Comparison of ENCODE assay signal across 9 mouse cellular contexts in genomic region chr9:68695496-68695969, GRCm38 (mm10). TPM values are rescaled to one million over a fixed set of nuclear protein-coding genes. Genes with fewer than 3 reads are reported as not detected.
DNase-seq lines count a peak whose midpoint lies in the region; ATAC-seq and TF ChIP-seq lines count a peak whose summit lies in the region.
"Had no signal": no experiment of that assay in that cellular context is flagged by ENCODE, and none has a peak within 500 bp of the region (broad histone marks: within the 10 kb centered on the region; RNA-seq: fewer than 3 reads in every experiment).

No protein-coding gene starts in this region.

- peaks cover 11% of the 10 kb centered on the region for H3K4me1 ChIP-seq in stomach, embryonic 16.5 days (ENCODE audit: control insufficient read depth, insufficient read depth, low read length)
- H3K4me1 ChIP-seq in stomach, postnatal 0 days (replicated peaks; ENCODE audit: control insufficient read depth, insufficient read depth): no peaks in the 10 kb centered on the region

- WGBS in stomach, embryonic 16.5 days: 47% methylated on average over 16 of the region's 16 CpGs
- WGBS in stomach, postnatal 0 days: 39% methylated on average over 16 of the region's 16 CpGs

- DNase-seq in cerebellum, adult 9-10 months: peak; percentile 41
- DNase-seq in cerebellum, adult 8-10 months: no peak
- no peak for DNase-seq in stomach, postnatal 0 days (ENCODE audit: low spot score)
- DNase-seq in kidney, postnatal 10 days: peak; percentile 80
- no peak for DNase-seq in frontal cortex, postnatal 10 days (ENCODE audit: low spot score in 2 of 2)
- DNase-seq in urinary bladder, postnatal 4 days (ENCODE audit: low spot score in 2 of 2): no peak
- no peak for DNase-seq in ovary, postnatal 14 days (ENCODE audit: low spot score)

- no peak overlapping the region for H3K4me3 ChIP-seq in stomach, embryonic 16.5 days (replicated peaks; ENCODE audit: low read length)
- H3K4me3 ChIP-seq in stomach, postnatal 0 days (ENCODE audit: low read depth, low read length): no peak overlapping the region
- H3K4me3 ChIP-seq: heart, embryonic 15.5 days had no signal

- no peaks in the 10 kb centered on the region for H3K9me3 ChIP-seq in stomach, embryonic 16.5 days (replicated peaks; ENCODE audit: control insufficient read depth, low read length)
- no peaks in the 10 kb centered on the region for H3K9me3 ChIP-seq in stomach, postnatal 0 days (ENCODE audit: control insufficient read depth, low read length)
- H3K9me3 ChIP-seq: heart, embryonic 15.5 days had no signal

- peak overlapping the region; percentile 30; the same call in 1 of the 2 replicates for H3K27ac ChIP-seq in stomach, embryonic 16.5 days (ENCODE audit: low read length)
- H3K27ac ChIP-seq in stomach, postnatal 0 days (replicated peaks): no peak overlapping the region
- H3K27ac ChIP-seq: heart, embryonic 15.5 days had no signal

- H3K4me2 ChIP-seq in stomach, embryonic 16.5 days (ENCODE audit: low read depth, low read length): no peak overlapping the region
- no peak overlapping the region for H3K4me2 ChIP-seq in stomach, postnatal 0 days (replicated peaks; ENCODE audit: low read depth)
- H3K4me2 ChIP-seq: heart, embryonic 15.5 days had no signal

- no peak for TF ChIP-seq CTCF in stomach, postnatal 0 days (IDR thresholded peaks at IDR 0.05; ENCODE audit: low read depth)

- ATAC-seq in stomach, embryonic 16.5 days (ENCODE audit: insufficient read depth, low FRiP score): no peak
- no peak for ATAC-seq in stomach, postnatal 0 days (ENCODE audit: low FRiP score, low TSS enrichment)

- H3K9ac ChIP-seq in stomach, embryonic 16.5 days (ENCODE audit: low read length): no peak overlapping the region
- no peak overlapping the region for H3K9ac ChIP-seq in stomach, postnatal 0 days (ENCODE audit: low read length)
- H3K9ac ChIP-seq: heart, embryonic 15.5 days had no signal

- no peak for TF ChIP-seq EP300 in stomach, postnatal 0 days (optimal IDR thresholded peaks at IDR 0.05)

- no peaks in the 10 kb centered on the region for H3K27me3 ChIP-seq in stomach, embryonic 16.5 days (ENCODE audit: control insufficient read depth, insufficient read depth, low read length)
- no peaks in the 10 kb centered on the region for H3K27me3 ChIP-seq in stomach, postnatal 0 days (ENCODE audit: control insufficient read depth, insufficient read depth, low read length)

- H3K36me3 ChIP-seq in stomach, embryonic 16.5 days (ENCODE audit: control insufficient read depth, insufficient read depth, low read length): no peaks in the 10 kb centered on the region
- H3K36me3 ChIP-seq in stomach, postnatal 0 days (ENCODE audit: control insufficient read depth, insufficient read depth, low read length): no peaks in the 10 kb centered on the region
- H3K36me3 ChIP-seq: heart, embryonic 15.5 days had no signal

RNA-seq across cellular contexts. Expression of gene Rora, which starts 41.9 kb away (rescaled TPM):
- 5.6 and 8.4 TPM in 2 replicates for polyA plus RNA-seq in stomach, embryonic 16.5 days (2015; fragmentation: Nextera tagmentation; extraction: Ambion mirVana)
- polyA plus RNA-seq in stomach, postnatal 0 days (2015; fragmentation: Nextera tagmentation; extraction: Ambion mirVana): 7.5 and 7.9 TPM in 2 replicates

Comparison
In these comparisons a context has a peak if more than half of its experiments do, and no peak if none do; other contexts are left out.
1. DNase-seq: peak in cerebellum, adult 9-10 months (single experiment) and kidney, postnatal 10 days (single experiment); none in cerebellum, adult 8-10 months (single experiment), stomach, postnatal 0 days (single experiment), frontal cortex, postnatal 10 days (0 of 2), urinary bladder, postnatal 4 days (0 of 2) and ovary, postnatal 14 days (single experiment).